Mouse (Mus musculus): Measurements from ENCODE around the gene Tceal9. TPM values are rescaled to one million over a fixed set of nuclear protein-coding genes. Genes with fewer than 3 reads are reported as not detected.

The Tceal9 gene
- 10 to 100 TPM; 29.8 to 45.6 TPM for polyA plus RNA-seq (2017; shearing (Covaris generic))

DNA sequence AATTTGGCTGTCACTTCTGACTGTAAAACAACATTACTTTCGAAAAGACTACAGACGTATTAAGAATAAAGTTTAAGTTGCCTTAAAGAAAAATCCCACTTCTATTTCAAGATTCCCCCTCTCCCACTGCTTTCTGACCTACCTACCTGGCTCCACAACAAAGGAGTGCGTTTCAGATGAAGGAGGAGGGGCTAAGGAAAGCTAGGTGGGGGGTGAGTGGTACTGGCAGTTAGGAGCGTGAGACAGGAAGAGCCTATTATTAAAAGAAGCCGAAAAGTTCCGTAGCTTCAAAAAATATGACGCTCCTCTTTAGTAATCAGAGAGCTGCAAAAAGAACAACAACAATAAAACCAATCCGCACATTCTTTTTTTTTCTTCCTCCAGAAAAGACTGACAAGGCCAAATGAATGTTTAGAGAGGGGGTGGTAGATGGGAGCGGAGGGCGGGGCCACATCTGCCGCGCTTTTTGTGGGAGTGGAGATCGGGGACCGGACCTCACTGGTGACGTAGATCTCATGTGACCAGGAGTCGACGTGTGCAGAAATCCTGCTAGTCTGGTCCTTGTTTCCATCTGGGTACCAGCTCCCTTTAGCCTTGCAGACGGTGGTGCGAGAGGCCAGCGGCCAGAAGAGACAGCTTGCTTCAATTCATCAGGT lies at the start of gene Tceal9:
Tceal9 (plus strand) TSS at position 506 of the 656 bp plus-strand sequence.

DNA sequence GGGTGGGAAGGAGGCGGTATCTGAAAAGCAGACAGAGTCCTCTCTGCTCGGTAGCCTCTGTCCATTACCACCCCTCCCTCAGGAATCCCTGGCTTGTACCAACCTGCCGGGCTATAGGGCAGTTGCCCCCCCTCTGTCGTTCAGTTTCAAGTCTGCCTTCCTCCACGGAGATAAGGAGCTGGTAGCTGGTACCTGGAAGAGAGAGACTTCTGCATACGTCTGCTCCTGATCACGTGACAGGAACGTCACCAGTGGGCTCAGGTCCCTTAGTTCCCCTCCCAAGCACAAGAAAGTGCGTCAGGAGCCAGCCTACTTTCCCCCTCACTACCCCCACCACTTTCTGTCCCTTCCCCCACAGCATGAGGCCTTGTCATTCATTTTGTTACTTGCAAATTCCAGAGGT lies 41.2 kb upstream of the Tceal9 start, which contains the start of gene Tceal5:
Tceal5 (minus strand) TSS at position 213 of the 403 bp plus-strand sequence.

DNA sequence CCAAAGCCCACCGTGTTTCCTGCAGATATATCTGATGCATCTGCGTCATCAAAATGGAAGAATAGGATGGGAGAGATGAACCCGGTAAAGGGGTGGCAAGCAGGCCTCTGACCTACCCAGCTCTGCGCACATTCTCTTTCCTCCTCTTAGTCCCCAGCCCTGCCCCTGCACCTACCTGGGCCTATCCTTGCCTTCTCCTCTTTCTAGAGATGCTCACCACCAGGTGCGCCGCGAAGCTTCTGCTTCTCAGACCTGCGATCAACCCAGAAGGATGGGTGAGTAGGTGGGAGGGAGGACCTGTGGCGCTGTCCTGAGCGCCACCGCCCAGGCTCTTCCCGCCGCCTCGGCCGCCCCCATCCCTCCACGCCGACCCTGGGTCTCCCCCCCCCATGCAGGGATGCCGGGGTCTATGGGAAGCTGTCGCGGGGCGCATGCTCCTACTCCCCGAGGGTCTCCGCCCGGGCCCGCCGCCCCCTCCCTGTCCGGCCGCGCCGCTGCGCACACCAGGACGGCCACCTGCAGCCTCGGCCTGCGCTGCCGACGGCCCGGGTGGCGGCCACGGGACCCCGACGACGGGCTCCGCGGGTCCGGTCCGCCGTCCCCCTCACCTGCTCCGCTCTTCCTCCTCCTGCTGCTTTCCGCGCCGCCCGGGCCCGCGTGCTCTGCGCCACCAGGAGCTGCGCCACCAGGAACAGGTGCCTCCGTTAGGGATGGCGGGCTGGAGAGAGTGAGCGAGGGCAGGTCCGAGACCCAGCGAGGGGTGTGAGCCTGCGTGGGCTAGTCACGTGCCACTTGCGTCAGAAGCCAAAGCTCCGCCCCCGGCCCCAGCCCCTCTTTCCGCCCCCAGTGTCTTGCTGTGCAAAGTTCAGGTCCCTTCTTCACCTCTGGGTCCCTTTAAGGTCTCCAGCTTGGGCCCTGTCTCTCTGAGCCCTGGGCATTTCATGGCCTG lies 29.9 kb upstream of the Tceal9 start, which contains the start of the genes Tceal7 and Bex1:
Tceal7 (plus strand) TSS at position 51 of the 949 bp plus-strand sequence.
Bex1 (minus strand) TSS at position 785 of the 949 bp plus-strand sequence.

DNA sequence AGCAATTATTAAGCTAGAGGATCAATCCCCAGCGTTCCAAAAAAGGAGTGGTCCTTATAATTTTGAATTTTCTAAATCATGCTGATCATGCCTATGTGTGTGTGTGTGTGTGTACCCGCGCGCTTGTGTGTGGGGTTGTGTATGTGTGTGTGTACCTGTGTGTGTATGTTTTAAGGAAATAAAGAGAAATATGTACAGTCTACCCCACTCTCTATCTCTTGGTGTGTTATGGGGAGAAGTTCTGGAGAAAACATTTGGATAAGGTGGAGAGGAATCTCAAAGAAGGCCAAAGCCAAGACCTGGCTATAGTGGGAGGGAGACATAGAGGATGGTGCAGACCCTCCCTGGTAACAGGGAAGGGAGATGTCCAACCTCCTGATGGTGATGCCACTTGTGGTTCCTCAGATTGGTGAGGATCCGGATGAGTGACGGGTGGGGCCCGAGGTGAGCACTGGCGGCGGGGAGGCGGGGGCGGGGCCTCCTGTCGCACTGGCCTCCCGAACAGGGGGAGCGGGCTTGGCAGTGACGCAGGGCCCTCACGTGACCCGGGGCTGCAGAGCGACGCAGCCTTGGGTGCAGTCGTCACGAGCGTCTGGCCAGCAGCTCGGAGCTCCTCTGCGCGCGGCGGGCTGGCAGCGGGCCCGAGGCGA lies 25.0 kb downstream of the Tceal9 start, which contains the start of gene Bex3:
Bex3 (plus strand) TSS at position 511 of the 650 bp plus-strand sequence.

Other genes starting within 250 kb of the Tceal9 start
- gene Arxes1, start 211.7 kb upstream of the Tceal9 start, polyA plus RNA-seq (2017; shearing (Covaris generic)) = under 1 TPM in 1 of 2 experiments, not detected in 1; 0.36 TPM
- 1 to 10 TPM; 1.7 to 5.2 TPM for gene Bex2, start 176.8 kb upstream of the Tceal9 start, polyA plus RNA-seq (2017; shearing (Covaris generic))
- not detected for gene Nxf3, start 159.8 kb upstream of the Tceal9 start, polyA plus RNA-seq (2017; shearing (Covaris generic))
- under 1 TPM in 1 of 2 experiments, not detected in 1; 0.49 TPM for gene Bex4, start 106.1 kb upstream of the Tceal9 start, polyA plus RNA-seq (2017; shearing (Covaris generic))
- gene Tceal8, start 72.7 kb upstream of the Tceal9 start, polyA plus RNA-seq (2017; shearing (Covaris generic)) = 1 to 10 TPM in 1 of 2 experiments, under 1 TPM in 1; 0.45 to 1.3 TPM
- under 1 TPM; 0.39 to 0.48 TPM for gene Tceal5, start 41.2 kb upstream of the Tceal9 start, polyA plus RNA-seq (2017; shearing (Covaris generic))
- not detected for gene Tceal7, start 30.3 kb upstream of the Tceal9 start, polyA plus RNA-seq (2017; shearing (Covaris generic))
- under 1 TPM; 0.31 to 0.83 TPM for gene Bex1, start 29.6 kb upstream of the Tceal9 start, polyA plus RNA-seq (2017; shearing (Covaris generic))
- 10 to 100 TPM; 82.4 to 89.9 TPM for gene Bex3, start 25.2 kb downstream of the Tceal9 start, polyA plus RNA-seq (2017; shearing (Covaris generic))

Measured in inflammation-experienced regulatory T-cells (primary cell).